Mouse (Mus musculus): ENCODE results near the gene Hoxb6. TPM values are rescaled to one million over a fixed set of nuclear protein-coding genes. Genes with fewer than 3 reads are reported as not detected.

The Hoxb6 gene
- total RNA-seq, 1 experiment = 0.22 TPM

- H3K9me3 ChIP-seq (ENCODE audit: control insufficient read depth, insufficient read depth, low read depth, low read length) = no peaks in the 10 kb centered on the region
- no peak for TF ChIP-seq ZC3H11A (IDR thresholded peaks at IDR 0.05; ENCODE audit: borderline replicate concordance, low read depth, low read length)
- TF ChIP-seq MAFK (IDR thresholded peaks at IDR 0.05; ENCODE audit: insufficient read depth, low read depth, low read length) = no peak
- TF ChIP-seq HCFC1 (IDR thresholded peaks at IDR 0.05; ENCODE audit: borderline replicate concordance, insufficient read depth, low read length) = no peak
- no peak for TF ChIP-seq CHD2 (IDR thresholded peaks at IDR 0.05; ENCODE audit: low read depth, low read length)
- no peak for TF ChIP-seq ZNF384 (IDR thresholded peaks at IDR 0.05; ENCODE audit: low read depth, low read length)
- no peak overlapping the region; a peak in 1 of 4 replicates for H3K4me3 ChIP-seq (ENCODE audit: insufficient read depth in 1 of 2, low read depth in 1 of 2, low read length in 2 of 2, poor library complexity in 1 of 2, severe bottlenecking in 1 of 2)
- peak overlapping the region; percentile 46; the same call in 1 of the 2 replicates for H3K9ac ChIP-seq (ENCODE audit: insufficient read depth, low read depth, low read length, poor library complexity, severe bottlenecking)
- no peak overlapping the region for H3K27ac ChIP-seq (ENCODE audit: insufficient read depth, low read depth, low read length, poor library complexity, severe bottlenecking)
- DNase-seq (ENCODE audit: low read depth, low spot score) = no peak
- H3K36me3 ChIP-seq (ENCODE audit: control insufficient read depth, insufficient read depth, low read length, poor library complexity, severe bottlenecking) = no peaks in the 10 kb centered on the region
- H3K4me1 ChIP-seq (ENCODE audit: control insufficient read depth in 2 of 2, insufficient read depth in 2 of 2, low read length in 2 of 2, poor library complexity in 1 of 2) = peaks cover 11 to 13% of the 10 kb centered on the region in 2 experiments
- in situ Hi-C loops (cut with MboI; ENCODE audit: low sequenced_read_pairs in 2 of 2, unreplicated experiment in 2 of 2) = no loop called here
Observed at GRCm38 (mm10) chr11:96254221-96254620, 38.1 kb upstream of the Hoxb6 start.

GRCm38 (mm10) chr11:96255111-96255995, 36.9 kb upstream of the Hoxb6 start:
- Histone ChIP-seq H3K4me1 (ENCODE audit: control insufficient read depth in 2 of 2, insufficient read depth in 2 of 2, low read length in 2 of 2, poor library complexity in 1 of 2) (peaks cover 10 to 13% of the 10 kb centered on the region in 2 experiments), H3K27ac (ENCODE audit: insufficient read depth, low read depth, low read length, poor library complexity, severe bottlenecking) (no peak overlapping the region), H3K9me3 (ENCODE audit: control insufficient read depth, insufficient read depth, low read depth, low read length) (no peaks in the 10 kb centered on the region), H3K36me3 (ENCODE audit: control insufficient read depth, insufficient read depth, low read length, poor library complexity, severe bottlenecking) (no peaks in the 10 kb centered on the region), H3K4me3 (ENCODE audit: insufficient read depth in 1 of 2, low read depth in 1 of 2, low read length in 2 of 2, poor library complexity in 1 of 2, severe bottlenecking in 1 of 2) (peak overlapping the region; percentile 0 to 46; a peak in 2 of 4 replicates), H3K9ac (ENCODE audit: insufficient read depth, low read depth, low read length, poor library complexity, severe bottlenecking) (peak overlapping the region; percentile 8; the same call in 1 of the 2 replicates)
- in situ Hi-C loops (cut with MboI; ENCODE audit: low sequenced_read_pairs in 2 of 2, unreplicated experiment in 2 of 2) = no loop called here
- no peak for TF ChIP-seq ZNF384 (IDR thresholded peaks at IDR 0.05; ENCODE audit: low read depth, low read length)
- TF ChIP-seq HCFC1 (IDR thresholded peaks at IDR 0.05; ENCODE audit: borderline replicate concordance, insufficient read depth, low read length) = no peak
- no peak for TF ChIP-seq CHD2 (IDR thresholded peaks at IDR 0.05; ENCODE audit: low read depth, low read length)
- no peak for TF ChIP-seq MAFK (IDR thresholded peaks at IDR 0.05; ENCODE audit: insufficient read depth, low read depth, low read length)
- no peak for TF ChIP-seq ZC3H11A (IDR thresholded peaks at IDR 0.05; ENCODE audit: borderline replicate concordance, low read depth, low read length)
- DNase-seq (ENCODE audit: low read depth, low spot score) = no peak

GRCm38 (mm10) chr11:96255996-96256445, 36.3 kb upstream of the Hoxb6 start:
- H3K9me3 ChIP-seq (ENCODE audit: control insufficient read depth, insufficient read depth, low read depth, low read length) = no peaks in the 10 kb centered on the region
- no peak for TF ChIP-seq ZNF384 (IDR thresholded peaks at IDR 0.05; ENCODE audit: low read depth, low read length)
- TF ChIP-seq CHD2 (IDR thresholded peaks at IDR 0.05; ENCODE audit: low read depth, low read length) = no peak
- no peak for TF ChIP-seq ZC3H11A (IDR thresholded peaks at IDR 0.05; ENCODE audit: borderline replicate concordance, low read depth, low read length)
- no peak for TF ChIP-seq HCFC1 (IDR thresholded peaks at IDR 0.05; ENCODE audit: borderline replicate concordance, insufficient read depth, low read length)
- TF ChIP-seq MAFK (IDR thresholded peaks at IDR 0.05; ENCODE audit: insufficient read depth, low read depth, low read length) = no peak
- no peak for DNase-seq (ENCODE audit: low read depth, low spot score)
- no peak overlapping the region for H3K27ac ChIP-seq (ENCODE audit: insufficient read depth, low read depth, low read length, poor library complexity, severe bottlenecking)
- no peaks in the 10 kb centered on the region for H3K36me3 ChIP-seq (ENCODE audit: control insufficient read depth, insufficient read depth, low read length, poor library complexity, severe bottlenecking)
- in situ Hi-C loops (cut with MboI; ENCODE audit: low sequenced_read_pairs in 2 of 2, unreplicated experiment in 2 of 2) = no loop called here
- peaks cover 8 to 10% of the 10 kb centered on the region in 2 experiments for H3K4me1 ChIP-seq (ENCODE audit: control insufficient read depth in 2 of 2, insufficient read depth in 2 of 2, low read length in 2 of 2, poor library complexity in 1 of 2)
- no peak overlapping the region for H3K9ac ChIP-seq (ENCODE audit: insufficient read depth, low read depth, low read length, poor library complexity, severe bottlenecking)
- no peak overlapping the region for H3K4me3 ChIP-seq (ENCODE audit: insufficient read depth in 1 of 2, low read depth in 1 of 2, low read length in 2 of 2, poor library complexity in 1 of 2, severe bottlenecking in 1 of 2)

- TF ChIP-seq CHD2 (IDR thresholded peaks at IDR 0.05; ENCODE audit: low read depth, low read length) = no peak
- no peak for TF ChIP-seq ZNF384 (IDR thresholded peaks at IDR 0.05; ENCODE audit: low read depth, low read length)
- Histone ChIP-seq H3K4me1 (ENCODE audit: control insufficient read depth in 2 of 2, insufficient read depth in 2 of 2, low read length in 2 of 2, poor library complexity in 1 of 2) (peaks cover 8 to 10% of the 10 kb centered on the region in 2 experiments), H3K9me3 (ENCODE audit: control insufficient read depth, insufficient read depth, low read depth, low read length) (no peaks in the 10 kb centered on the region), H3K4me3 (ENCODE audit: insufficient read depth in 1 of 2, low read depth in 1 of 2, low read length in 2 of 2, poor library complexity in 1 of 2, severe bottlenecking in 1 of 2) (no peak overlapping the region), H3K9ac (ENCODE audit: insufficient read depth, low read depth, low read length, poor library complexity, severe bottlenecking) (no peak overlapping the region), H3K36me3 (ENCODE audit: control insufficient read depth, insufficient read depth, low read length, poor library complexity, severe bottlenecking) (peaks cover under 1% of the 10 kb centered on the region; the same call in 1 of the 2 replicates), H3K27ac (ENCODE audit: insufficient read depth, low read depth, low read length, poor library complexity, severe bottlenecking) (no peak overlapping the region)
- no peak for DNase-seq (ENCODE audit: low read depth, low spot score)
- in situ Hi-C loops (cut with MboI; ENCODE audit: low sequenced_read_pairs in 2 of 2, unreplicated experiment in 2 of 2) = no loop called here
Observed at GRCm38 (mm10) chr11:96257141-96257540, 35.1 kb upstream of the Hoxb6 start.
